17 mouse cellular contexts compared by ENCODE assay signal in genomic region chr11:115691013-115691412, GRCm38 (mm10). TPM values are rescaled to one million over a fixed set of nuclear protein-coding genes. Genes with fewer than 3 reads are reported as not detected.
DNase-seq lines count a peak whose midpoint lies in the region; ATAC-seq and TF ChIP-seq lines count a peak whose summit lies in the region.
"Had no signal": no experiment of that assay in that cellular context is flagged by ENCODE, and none has a peak within 500 bp of the region (broad histone marks: within the 10 kb centered on the region; RNA-seq: fewer than 3 reads in every experiment).

No protein-coding gene starts in this region.

- no peak for TF ChIP-seq CTCF in layer of hippocampus, adult 2 months (conservative IDR thresholded peaks at IDR 0.05)
- TF ChIP-seq CTCF in bone marrow macrophage, adult 2 months (IDR thresholded peaks at IDR 0.05; ENCODE audit: low read depth, low read length) = no peak

- 46% methylated on average over 5 of the region's 5 CpGs for WGBS in heart, embryonic 10.5 days

- TF ChIP-seq POLR2A in bone marrow macrophage, adult 2 months (IDR thresholded peaks at IDR 0.05; ENCODE audit: borderline replicate concordance, low read depth, low read length) = no peak

- peaks cover 47% of the 10 kb centered on the region for H3K4me1 ChIP-seq in bone marrow macrophage, adult 2 months (ENCODE audit: control insufficient read depth, insufficient read depth, low read length)
- peaks cover 39% of the 10 kb centered on the region for H3K4me1 ChIP-seq in heart, embryonic 10.5 days

- H3K27ac ChIP-seq in layer of hippocampus, adult 2 months = peak overlapping the region; percentile 36
- H3K27ac ChIP-seq in bone marrow macrophage, adult 2 months (ENCODE audit: insufficient read depth, low read depth, low read length) = peak overlapping the region; percentile 98
- H3K27ac ChIP-seq in heart, embryonic 10.5 days = 0 out of 2 replicates have a peak overlapping the region, but pooled peaks have one; percentile 49
- H3K27ac ChIP-seq: hindbrain, embryonic 15.5 days; limb, embryonic 15.5 days; midbrain, embryonic 12.5 days; neural tube, embryonic 13.5 days had no signal

- no peaks in the 10 kb centered on the region for H3K9me3 ChIP-seq in heart, embryonic 10.5 days
- H3K9me3 ChIP-seq: hindbrain, embryonic 15.5 days; limb, embryonic 15.5 days; midbrain, embryonic 12.5 days; neural tube, embryonic 13.5 days had no signal

- no peak for DNase-seq in layer of hippocampus, adult 2 months (ENCODE audit: low spot score in 2 of 2)
- DNase-seq in layer of hippocampus, postnatal 36 days = no peak
- DNase-seq in heart, embryonic 10.5 days (ENCODE audit: low spot score) = no peak
- DNase-seq in heart, postnatal 10 days = peak; percentile 46 to 55
- DNase-seq in embryo, embryonic 11 days = no peak
- DNase-seq in frontal cortex, postnatal 25 days (ENCODE audit: low spot score in 2 of 2) = no peak
- DNase-seq: cerebellum, postnatal 10 days; forebrain, postnatal 0 days; right cerebral cortex, postnatal 14 days; thymus, adult 2 months had no signal

- H3K4me3 ChIP-seq in layer of hippocampus, adult 2 months = no peak overlapping the region
- H3K4me3 ChIP-seq in bone marrow macrophage, adult 2 months (ENCODE audit: insufficient read depth, low read length) = no peak overlapping the region
- H3K4me3 ChIP-seq in heart, embryonic 10.5 days = no peak overlapping the region
- H3K4me3 ChIP-seq: hindbrain, embryonic 15.5 days; limb, embryonic 15.5 days; midbrain, embryonic 12.5 days; neural tube, embryonic 13.5 days had no signal

- intact Hi-C loops in heart, postnatal 10 days (cut with DNase I) = no loop called here

- peaks cover 28% of the 10 kb centered on the region for H3K36me3 ChIP-seq in heart, embryonic 10.5 days
- H3K36me3 ChIP-seq: hindbrain, embryonic 15.5 days had no signal

- no peaks in the 10 kb centered on the region for H3K27me3 ChIP-seq in heart, embryonic 10.5 days (ENCODE audit: insufficient read depth, poor library complexity, severe bottlenecking)
- H3K27me3 ChIP-seq: hindbrain, embryonic 15.5 days; limb, embryonic 15.5 days; midbrain, embryonic 12.5 days; neural tube, embryonic 13.5 days had no signal

- no peak for ATAC-seq in granulocyte monocyte progenitor cell, adult 5-6 weeks (replicated peaks; ENCODE audit: poor library complexity, severe bottlenecking)
- ATAC-seq: forebrain, postnatal 0 days; intestine, embryonic 16.5 days had no signal

RNA-seq across cellular contexts. Expression of gene Grb2, which starts 17.4 kb away (rescaled TPM):
- 100 to 1,000 TPM; 182 to 198 TPM for total RNA-seq in layer of hippocampus, adult 2 months (2021)
- total RNA-seq in layer of hippocampus, postnatal 36 days (2021) = 100 to 1,000 TPM; 181 to 192 TPM
- 251 and 274 TPM in 2 replicates for polyA plus RNA-seq in bone marrow macrophage, adult 2 months (2012; ENCODE audit: insufficient read depth, insufficient read length, missing spikeins)
- polyA plus RNA-seq in heart, embryonic 10.5 days (2016; fragmentation: Nextera tagmentation; extraction: Ambion mirVana) = 78.4 and 107 TPM in 2 replicates
- 100 to 1,000 TPM; 122 to 144 TPM for total RNA-seq in heart, postnatal 10 days (2021)
- 106 and 112 TPM in 2 replicates for total RNA-seq in granulocyte monocyte progenitor cell, adult 5-6 weeks (2014; fragmentation: Nextera tagmentation)
- total RNA-seq in granulocyte monocyte progenitor cell, adult 5-6 weeks (2017) = 40.4 and 56.0 TPM in 2 replicates

Comparison
In these comparisons a context has a peak if more than half of its experiments do, and no peak if none do; other contexts are left out.
1. DNase-seq: peak in heart, postnatal 10 days (2 of 2); none in layer of hippocampus, adult 2 months (0 of 2), layer of hippocampus, postnatal 36 days (0 of 2), heart, embryonic 10.5 days (single experiment), embryo, embryonic 11 days (single experiment) and frontal cortex, postnatal 25 days (0 of 2).
2. H3K27ac ChIP-seq: peak in every context shown above with its lines; median percentile 98 in bone marrow macrophage, adult 2 months; 49 in heart, embryonic 10.5 days; 36 in layer of hippocampus, adult 2 months.